20 mouse cellular contexts compared by ENCODE assay signal in genomic region chr12:69207396-69207795, GRCm38 (mm10). TPM values are rescaled to one million over a fixed set of nuclear protein-coding genes. Genes with fewer than 3 reads are reported as not detected.
DNase-seq lines count a peak whose midpoint lies in the region; ATAC-seq lines count a peak whose summit lies in the region.
"Had no signal": no experiment of that assay in that cellular context is flagged by ENCODE, and none has a peak within 500 bp of the region (broad histone marks: within the 10 kb centered on the region; RNA-seq: fewer than 3 reads in every experiment).

No protein-coding gene starts in this region.

- no peak overlapping the region for H3K27ac ChIP-seq in midbrain, embryonic 11.5 days (ENCODE audit: low read depth, low read length)
- no peak overlapping the region for H3K27ac ChIP-seq in midbrain, embryonic 13.5 days
- H3K27ac ChIP-seq: embryonic facial prominence, embryonic 13.5 days; embryonic facial prominence, embryonic 15.5 days; forebrain, embryonic 10.5 days; forebrain, embryonic 13.5 days had no signal

- H3K9ac ChIP-seq in midbrain, embryonic 11.5 days (ENCODE audit: low read length), result no peak overlapping the region
- H3K9ac ChIP-seq in midbrain, embryonic 13.5 days (replicated peaks), result no peak overlapping the region
- H3K9ac ChIP-seq: embryonic facial prominence, embryonic 13.5 days; embryonic facial prominence, embryonic 15.5 days; forebrain, embryonic 13.5 days had no signal

- H3K9me3 ChIP-seq in midbrain, embryonic 11.5 days (ENCODE audit: control insufficient read depth, low read length), result no peaks in the 10 kb centered on the region
- no peaks in the 10 kb centered on the region for H3K9me3 ChIP-seq in midbrain, embryonic 13.5 days
- H3K9me3 ChIP-seq: embryonic facial prominence, embryonic 13.5 days; embryonic facial prominence, embryonic 15.5 days; forebrain, embryonic 10.5 days; forebrain, embryonic 13.5 days had no signal

- 95% methylated on average over 8 of the region's 8 CpGs for WGBS in midbrain, embryonic 11.5 days
- WGBS in midbrain, embryonic 13.5 days, result 93% methylated on average over 8 of the region's 8 CpGs

- no peak for ATAC-seq in midbrain, embryonic 11.5 days (ENCODE audit: low FRiP score)
- no peak for ATAC-seq in midbrain, embryonic 13.5 days
- ATAC-seq: forebrain, embryonic 13.5 days; forebrain, embryonic 16.5 days had no signal

- no peak overlapping the region for H3K4me3 ChIP-seq in midbrain, embryonic 11.5 days (ENCODE audit: low read depth, low read length)
- H3K4me3 ChIP-seq in midbrain, embryonic 13.5 days (replicated peaks), result no peak overlapping the region
- H3K4me3 ChIP-seq: embryonic facial prominence, embryonic 13.5 days; embryonic facial prominence, embryonic 15.5 days; erythroblast, embryonic 14.5 days; forebrain, embryonic 10.5 days; forebrain, embryonic 13.5 days had no signal

- H3K4me1 ChIP-seq in midbrain, embryonic 11.5 days (ENCODE audit: control insufficient read depth, insufficient read depth, low read length), result no peaks in the 10 kb centered on the region
- no peaks in the 10 kb centered on the region; the same call in 1 of the 2 replicates for H3K4me1 ChIP-seq in midbrain, embryonic 13.5 days (replicated peaks)
- H3K4me1 ChIP-seq: embryonic facial prominence, embryonic 13.5 days; embryonic facial prominence, embryonic 15.5 days; forebrain, embryonic 10.5 days; forebrain, embryonic 13.5 days had no signal

- H3K4me2 ChIP-seq in midbrain, embryonic 11.5 days, result no peak overlapping the region
- no peak overlapping the region for H3K4me2 ChIP-seq in midbrain, embryonic 13.5 days (replicated peaks)
- H3K4me2 ChIP-seq: embryonic facial prominence, embryonic 13.5 days; embryonic facial prominence, embryonic 15.5 days; forebrain, embryonic 13.5 days had no signal

- intact Hi-C loops in heart, postnatal 14 days (cut with DNase I), result loop anchor here (10.0 kb wide), 1 partner anchor 377 kb away; the partner anchor contains the start of gene Vcpkmt

- peaks cover 13% of the 10 kb centered on the region for H3K36me3 ChIP-seq in midbrain, embryonic 11.5 days (ENCODE audit: control insufficient read depth, insufficient read depth, low read length)
- H3K36me3 ChIP-seq in midbrain, embryonic 13.5 days, result peaks cover 4% of the 10 kb centered on the region

- DNase-seq in heart, adult 11 months, result peak; percentile 77
- no peak for DNase-seq in heart, postnatal 14 days
- DNase-seq in midbrain, embryonic 11.5 days (ENCODE audit: low spot score, missing footprints), result peak; percentile 66
- DNase-seq: adrenal gland, adult 2 months; adrenal gland, postnatal 10 days; adrenal gland, postnatal 25 days; cerebellum, adult 11 months; cerebellum, adult 18-20 months; cerebellum, adult 8-10 months; cerebellum, adult 9-11 months; cerebellum, postnatal 14 days; cerebellum, postnatal 36 days; embryo, embryonic 11 days had no signal

- no peaks in the 10 kb centered on the region for H3K27me3 ChIP-seq in midbrain, embryonic 11.5 days (ENCODE audit: control insufficient read depth, insufficient read depth, low read length)
- H3K27me3 ChIP-seq in midbrain, embryonic 13.5 days, result no peaks in the 10 kb centered on the region
- H3K27me3 ChIP-seq: embryonic facial prominence, embryonic 13.5 days; embryonic facial prominence, embryonic 15.5 days; forebrain, embryonic 13.5 days had no signal

RNA-seq across cellular contexts. Expression of gene Gm49384, which starts 3.3 kb away (rescaled TPM):
- 1 to 10 TPM; 2.4 to 3.1 TPM for total RNA-seq in heart, postnatal 14 days (2021)
- 39.9 and 40.8 TPM in 2 replicates for polyA plus RNA-seq in midbrain, embryonic 11.5 days (2014; fragmentation: Nextera tagmentation; extraction: Ambion mirVana)
- 15.8 and 19.0 TPM in 2 replicates for polyA plus RNA-seq in midbrain, embryonic 13.5 days (2015; fragmentation: Nextera tagmentation; extraction: Ambion mirVana)
- polyA plus RNA-seq: adrenal gland, adult 2 months; erythroblast, embryonic 14.5 days had no signal

RNA-seq across cellular contexts. Expression of gene Dnaaf2, which starts 9.2 kb away (rescaled TPM):
- total RNA-seq in heart, postnatal 14 days (2021), result under 1 TPM; 0.76 TPM
- 12.4 and 13.3 TPM in 2 replicates for polyA plus RNA-seq in midbrain, embryonic 11.5 days (2014; fragmentation: Nextera tagmentation; extraction: Ambion mirVana)
- 8.2 and 8.9 TPM in 2 replicates for polyA plus RNA-seq in midbrain, embryonic 13.5 days (2015; fragmentation: Nextera tagmentation; extraction: Ambion mirVana)

RNA-seq across cellular contexts. Expression of gene Gm49383, which starts 10.5 kb away (rescaled TPM):
- 1 to 10 TPM; 2.9 to 4.1 TPM for total RNA-seq in heart, postnatal 14 days (2021)
- polyA plus RNA-seq in midbrain, embryonic 11.5 days (2014; fragmentation: Nextera tagmentation; extraction: Ambion mirVana), result 37.6 and 38.9 TPM in 2 replicates
- 20.7 and 24.5 TPM in 2 replicates for polyA plus RNA-seq in midbrain, embryonic 13.5 days (2015; fragmentation: Nextera tagmentation; extraction: Ambion mirVana)
- polyA plus RNA-seq: erythroblast, embryonic 14.5 days had no signal

RNA-seq across cellular contexts. Expression of gene Pole2, which starts 20.6 kb away (rescaled TPM):
- total RNA-seq in heart, postnatal 14 days (2021), result 1 to 10 TPM; 1.6 to 2.0 TPM
- 29.8 and 31.6 TPM in 2 replicates for polyA plus RNA-seq in midbrain, embryonic 11.5 days (2014; fragmentation: Nextera tagmentation; extraction: Ambion mirVana)
- 9.6 and 10.0 TPM in 2 replicates for polyA plus RNA-seq in midbrain, embryonic 13.5 days (2015; fragmentation: Nextera tagmentation; extraction: Ambion mirVana)

RNA-seq across cellular contexts. Expression of gene Mgat2, which starts 23.4 kb away (rescaled TPM):
- 10 to 100 TPM; 22.6 to 25.3 TPM for total RNA-seq in heart, postnatal 14 days (2021)
- polyA plus RNA-seq in midbrain, embryonic 11.5 days (2014; fragmentation: Nextera tagmentation; extraction: Ambion mirVana), result 34.5 and 35.7 TPM in 2 replicates
- 32.0 and 35.0 TPM in 2 replicates for polyA plus RNA-seq in midbrain, embryonic 13.5 days (2015; fragmentation: Nextera tagmentation; extraction: Ambion mirVana)

Comparison
In these comparisons a context has a peak if more than half of its experiments do, and no peak if none do; other contexts are left out.
1. DNase-seq: peak in heart, adult 11 months (single experiment) and midbrain, embryonic 11.5 days (single experiment); none in heart, postnatal 14 days (0 of 2).